Mouse (Mus musculus): Measurements from ENCODE around the gene Dop1b. TPM values are rescaled to one million over a fixed set of nuclear protein-coding genes. Genes with fewer than 3 reads are reported as not detected.
"Not testable (repeated sequence)": the region's sequence is repeated elsewhere in the genome, so short reads cannot be mapped to it uniquely, and the experiment has no call there.

The Dop1b gene
- total RNA-seq, 2 experiments from 2014 or later: 90.5 to 95.7 TPM

GRCm38 (mm10) chr16:93749147-93749910 is 37.6 kb downstream of the Dop1b start:
- no peak for DNase-seq (ENCODE audit: low spot score in 2 of 2)

GRCm38 (mm10) chr16:93750464-93750863 is 38.8 kb downstream of the Dop1b start:
- no peak for DNase-seq (ENCODE audit: low spot score in 2 of 2)

- no peak for DNase-seq (ENCODE audit: low spot score in 2 of 2)
Observed at GRCm38 (mm10) chr16:93751816-93752215, 40.1 kb downstream of the Dop1b start.

- no peak for DNase-seq (ENCODE audit: low spot score in 2 of 2)
Observed at GRCm38 (mm10) chr16:93756622-93757021, 44.9 kb downstream of the Dop1b start.

- no peak for DNase-seq (ENCODE audit: low spot score in 2 of 2)
Observed at GRCm38 (mm10) chr16:93763378-93763777, 51.7 kb downstream of the Dop1b start.

GRCm38 (mm10) chr16:93764597-93764996 is 52.9 kb downstream of the Dop1b start:
- DNase-seq (ENCODE audit: low spot score in 2 of 2): no peak

- DNase-seq (ENCODE audit: low spot score in 2 of 2): peak in 1 of 2 experiments; percentile 63
Observed at GRCm38 (mm10) chr16:93766956-93767355, 55.3 kb downstream of the Dop1b start.

GRCm38 (mm10) chr16:93767548-93767947 is 55.8 kb downstream of the Dop1b start:
- peak in 1 of 2 experiments; percentile 39 for DNase-seq (ENCODE audit: low spot score in 2 of 2)

- DNase-seq (ENCODE audit: low spot score in 2 of 2): no peak
Observed at GRCm38 (mm10) chr16:93769621-93770020, 57.9 kb downstream of the Dop1b start.

GRCm38 (mm10) chr16:93770271-93770926 is 58.7 kb downstream of the Dop1b start:
- no peak for DNase-seq (ENCODE audit: low spot score in 2 of 2)

- no peak for DNase-seq (ENCODE audit: low spot score in 2 of 2)
Observed at GRCm38 (mm10) chr16:93774658-93775057, 63.0 kb downstream of the Dop1b start.

- DNase-seq (ENCODE audit: low spot score in 2 of 2): no peak
Observed at GRCm38 (mm10) chr16:93776468-93776867, 64.8 kb downstream of the Dop1b start.

GRCm38 (mm10) chr16:93777247-93777999 is 65.7 kb downstream of the Dop1b start:
- no peak for DNase-seq (ENCODE audit: low spot score in 2 of 2)

GRCm38 (mm10) chr16:93778393-93778792 is 66.7 kb downstream of the Dop1b start:
- not testable (repeated sequence) for DNase-seq (ENCODE audit: low spot score in 2 of 2)

GRCm38 (mm10) chr16:93779554-93779953 is 67.8 kb downstream of the Dop1b start:
- DNase-seq (ENCODE audit: low spot score in 2 of 2): no peak

GRCm38 (mm10) chr16:93780660-93781479 is 69.2 kb downstream of the Dop1b start:
- no peak for DNase-seq (ENCODE audit: low spot score in 2 of 2)

- no peak for DNase-seq (ENCODE audit: low spot score in 2 of 2)
Observed at GRCm38 (mm10) chr16:93784175-93784574, 72.5 kb downstream of the Dop1b start.

GRCm38 (mm10) chr16:93785805-93786204 is 74.1 kb downstream of the Dop1b start:
- DNase-seq (ENCODE audit: low spot score in 2 of 2): peak in 1 of 2 experiments; percentile 78

- no peak for DNase-seq (ENCODE audit: low spot score in 2 of 2)
Observed at GRCm38 (mm10) chr16:93788388-93788787, 76.7 kb downstream of the Dop1b start.

GRCm38 (mm10) chr16:93788881-93789280 is 77.2 kb downstream of the Dop1b start:
- DNase-seq (ENCODE audit: low spot score in 2 of 2): no peak
